Mouse (Mus musculus) forebrain, embryonic 16.5 days (tissue): Measurements from ENCODE around the gene Hnrnph1. TPM values are rescaled to one million over a fixed set of nuclear protein-coding genes. Genes with fewer than 3 reads are reported as not detected.

Experiments used
- ATAC-seq: fragments of 200-750 bp; cut with Nextera tagmentation; 2 replicates; pipeline ENCODE4 v1.8.0; 2017; ENCODE audit warnings: mild to moderate bottlenecking, moderate library complexity
- H3K27ac ChIP-seq: fragments of 300-500 bp; sonication (generic); 2 replicates; pipeline ENCODE4 v1.5.1; 2014; ENCODE audit warnings: low read length, control low read depth
- H3K27me3 ChIP-seq: fragments of 300-500 bp; sonication (generic); replicated peaks from 2 replicates; pipeline ENCODE4 v1.6.1; 2014; ENCODE audit warnings: low read length; ENCODE audit not compliant: control insufficient read depth, insufficient read depth
- H3K36me3 ChIP-seq: fragments of 300-500 bp; sonication (generic); 2 replicates; pipeline ENCODE4 v1.6.1; 2014; ENCODE audit not compliant: control insufficient read depth, insufficient read depth
- H3K4me1 ChIP-seq: fragments of 300-500 bp; sonication (generic); replicated peaks from 2 replicates; pipeline ENCODE4 v1.6.1; 2014; ENCODE audit warnings: low read length; ENCODE audit not compliant: control insufficient read depth, insufficient read depth
- H3K4me2 ChIP-seq: fragments of 300-500 bp; sonication (generic); 2 replicates; pipeline ENCODE4 v1.6.1; 2014; ENCODE audit warnings: mild to moderate bottlenecking, low read length, control low read depth
- H3K4me3 ChIP-seq: fragments of 300-500 bp; sonication (generic); replicated peaks from 2 replicates; pipeline ENCODE4 v1.5.1; 2014; ENCODE audit warnings: mild to moderate bottlenecking, low read length, control low read depth
- H3K9ac ChIP-seq: fragments of 300-500 bp; sonication (generic); replicated peaks from 2 replicates; pipeline ENCODE4 v1.6.1; 2014; ENCODE audit warnings: low read depth, low read length, control low read depth
- H3K9me3 ChIP-seq: fragments of 300-500 bp; sonication (generic); 2 replicates; pipeline ENCODE4 v1.6.1; 2016; ENCODE audit warnings: low read length; ENCODE audit not compliant: control insufficient read depth
- WGBS: fragments of 180-500 bp; shearing (Covaris S2); extraction: QIAGEN DNeasy Blood & Tissue Kit; methylation state at CpG from one replicate; pipeline ENCODE4 v1.1.7; 2014; 5-methylcytosine and 5-hydroxymethylcytosine counted together
- polyA plus RNA-seq: library from polyadenylated mRNA; unstranded; fragments of >200 nt; fragmentation: Nextera tagmentation; extraction: Ambion mirVana; gene quantifications from 2 replicates; pipeline ENCODE4 v1.2.1, GENCODE M21; 2015

Hnrnph1 gene
- polyA plus RNA-seq, 1 experiment from 2014 or later, result 660 TPM

DNA sequence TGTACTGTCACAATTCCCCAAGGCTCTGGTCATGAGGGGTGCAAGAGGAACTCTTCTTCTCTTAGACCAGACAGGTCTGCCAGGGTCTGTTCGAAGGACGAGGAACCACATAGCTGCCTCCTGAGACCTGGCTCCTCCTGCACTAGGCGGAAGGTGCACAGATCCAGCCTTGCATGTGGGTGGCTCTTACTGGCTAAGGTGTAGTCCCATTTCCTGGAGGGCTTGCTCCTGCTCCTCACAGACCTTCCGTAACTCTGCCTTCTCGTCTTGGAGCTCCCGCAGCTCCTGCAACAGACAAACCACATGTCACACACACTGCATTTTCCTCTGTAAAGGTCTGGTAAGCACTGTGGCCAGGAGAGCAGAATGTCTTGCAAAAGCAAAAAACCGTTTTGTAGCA, 17.9 kb downstream of the Hnrnph1 start:
- no peaks in the 10 kb centered on the region for H3K9me3 ChIP-seq
- H3K4me2 ChIP-seq, result no peak overlapping the region
- H3K4me3 ChIP-seq, result no peak overlapping the region
- H3K27ac ChIP-seq, result no peak overlapping the region
- no peak for ATAC-seq
- H3K4me1 ChIP-seq, result no peaks in the 10 kb centered on the region
- 91% methylated on average over 7 of the region's 7 CpGs for WGBS
- no peak overlapping the region for H3K9ac ChIP-seq
- H3K36me3 ChIP-seq, result peaks cover 23% of the 10 kb centered on the region
- H3K27me3 ChIP-seq, result no peaks in the 10 kb centered on the region

DNA sequence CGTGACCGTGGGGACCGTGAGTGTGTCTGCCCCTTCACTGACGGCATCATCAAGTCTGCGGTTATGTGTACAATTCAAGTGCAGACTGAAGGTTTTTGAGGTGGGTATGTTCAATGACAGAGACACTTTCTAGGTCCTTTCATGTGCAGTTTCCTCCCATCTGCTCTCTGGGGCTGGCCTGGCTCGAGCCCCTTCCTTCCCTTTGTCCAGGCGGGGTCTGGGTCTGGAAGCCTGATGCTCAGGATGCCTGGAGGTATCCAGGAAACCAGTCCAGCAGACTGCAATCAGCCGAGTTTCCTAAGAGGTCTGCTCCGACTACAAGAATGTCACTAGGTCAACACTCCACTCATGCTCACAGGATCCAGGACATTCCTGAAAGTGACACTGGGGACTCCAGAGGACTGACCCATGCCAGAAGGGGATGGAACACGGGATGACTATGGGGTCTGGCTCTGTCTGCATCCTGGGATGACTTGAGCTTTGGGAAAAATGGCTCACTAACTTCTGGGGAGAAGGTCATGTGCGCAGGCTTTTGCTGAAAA, 20.0 kb downstream of the Hnrnph1 start:
- Histone ChIP-seq H3K4me2 (no peak overlapping the region), H3K27ac (no peak overlapping the region), H3K4me3 (no peak overlapping the region), H3K4me1 (no peaks in the 10 kb centered on the region), H3K36me3 (peaks cover 22% of the 10 kb centered on the region), H3K9ac (no peak overlapping the region), H3K9me3 (no peaks in the 10 kb centered on the region), H3K27me3 (no peaks in the 10 kb centered on the region)
- WGBS, result 85% methylated on average over 11 of the region's 11 CpGs
- no peak for ATAC-seq

DNA sequence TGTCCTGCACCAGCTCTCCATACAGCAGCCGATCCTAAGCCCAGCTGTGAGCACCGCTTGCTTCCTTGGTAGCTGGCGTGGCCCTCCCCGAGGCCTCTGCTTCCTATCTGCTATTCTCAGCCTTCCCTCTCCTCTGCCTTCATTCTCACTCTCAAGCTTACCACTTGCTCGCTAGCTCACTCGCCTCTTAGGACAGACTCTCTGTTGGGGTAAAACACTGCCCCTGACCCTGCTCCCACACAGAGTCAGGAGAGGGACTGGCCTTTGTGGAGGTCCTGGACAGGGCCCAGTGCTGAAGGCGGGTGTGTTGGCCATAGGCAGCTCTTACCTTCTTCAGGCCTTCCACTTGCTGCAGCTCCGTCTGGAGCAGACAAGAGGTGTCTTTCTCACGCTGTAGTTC, 20.5 kb downstream of the Hnrnph1 start:
- no peak for ATAC-seq
- WGBS, result 80% methylated on average over 9 of the region's 9 CpGs
- peaks cover 22% of the 10 kb centered on the region for H3K36me3 ChIP-seq

DNA sequence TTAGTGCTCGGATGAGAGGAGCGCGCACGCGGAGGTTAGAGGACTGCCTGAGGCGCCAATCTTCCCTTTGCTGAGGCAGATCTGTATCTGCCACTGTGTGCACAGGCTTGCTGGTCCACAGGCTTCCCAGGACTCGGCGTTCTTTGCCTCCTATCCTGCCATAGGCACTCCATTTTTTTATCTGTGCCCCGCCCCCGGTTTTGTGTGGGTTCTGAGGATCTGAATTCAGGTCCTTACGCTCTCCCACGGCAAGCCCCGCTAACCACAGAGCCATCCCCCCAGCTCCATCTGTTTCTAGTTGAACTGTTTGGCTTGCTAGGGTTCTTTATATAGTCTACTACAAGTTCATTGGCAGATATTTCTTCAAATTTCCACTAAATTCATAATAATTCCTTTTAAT, 22.0 kb downstream of the Hnrnph1 start:
- 90% methylated on average over 13 of the region's 13 CpGs for WGBS
- no peaks in the 10 kb centered on the region for H3K9me3 ChIP-seq
- no peak overlapping the region for H3K27ac ChIP-seq
- H3K4me3 ChIP-seq, result no peak overlapping the region
- H3K36me3 ChIP-seq, result peaks cover 20% of the 10 kb centered on the region
- no peak overlapping the region for H3K4me2 ChIP-seq
- no peak for ATAC-seq
- H3K4me1 ChIP-seq, result no peaks in the 10 kb centered on the region
- H3K27me3 ChIP-seq, result no peaks in the 10 kb centered on the region
- no peak overlapping the region for H3K9ac ChIP-seq

More for the DNA sequence above, 20.5 kb downstream of the Hnrnph1 start:
- H3K27ac ChIP-seq, result no peak overlapping the region
- H3K4me3 ChIP-seq, result no peak overlapping the region
- no peak overlapping the region for H3K9ac ChIP-seq
- H3K4me1 ChIP-seq, result no peaks in the 10 kb centered on the region
- no peaks in the 10 kb centered on the region for H3K9me3 ChIP-seq
- H3K4me2 ChIP-seq, result no peak overlapping the region
- no peaks in the 10 kb centered on the region for H3K27me3 ChIP-seq

DNA sequence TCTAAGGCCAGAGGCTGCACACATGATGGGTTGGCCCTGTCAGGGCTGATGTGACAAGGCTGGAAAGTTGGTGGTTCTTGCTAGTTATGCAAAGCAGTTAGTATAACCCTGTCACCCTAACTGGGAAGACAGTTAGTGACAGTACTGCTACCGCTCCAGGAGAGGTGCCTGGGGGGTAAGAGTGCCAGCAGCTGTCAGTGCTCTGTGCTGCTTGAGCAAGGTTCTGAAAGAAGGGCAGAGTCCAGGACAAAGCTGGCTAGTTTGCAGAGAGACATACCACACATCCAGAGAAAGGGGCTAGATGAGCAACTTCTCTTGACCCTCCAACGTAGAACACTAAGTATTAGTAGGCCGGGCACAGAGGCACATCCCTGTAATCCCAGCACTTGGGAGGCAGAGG, 25.7 kb downstream of the Hnrnph1 start:
- WGBS, result 97% methylated on average over 3 of the region's 3 CpGs
- H3K36me3 ChIP-seq, result peaks cover 11% of the 10 kb centered on the region
- no peak overlapping the region for H3K9ac ChIP-seq
- no peak overlapping the region for H3K4me3 ChIP-seq
- H3K27me3 ChIP-seq, result no peaks in the 10 kb centered on the region
- no peak for ATAC-seq
- no peaks in the 10 kb centered on the region for H3K9me3 ChIP-seq
- no peak overlapping the region for H3K4me2 ChIP-seq
- no peak overlapping the region for H3K27ac ChIP-seq
- no peaks in the 10 kb centered on the region for H3K4me1 ChIP-seq

DNA sequence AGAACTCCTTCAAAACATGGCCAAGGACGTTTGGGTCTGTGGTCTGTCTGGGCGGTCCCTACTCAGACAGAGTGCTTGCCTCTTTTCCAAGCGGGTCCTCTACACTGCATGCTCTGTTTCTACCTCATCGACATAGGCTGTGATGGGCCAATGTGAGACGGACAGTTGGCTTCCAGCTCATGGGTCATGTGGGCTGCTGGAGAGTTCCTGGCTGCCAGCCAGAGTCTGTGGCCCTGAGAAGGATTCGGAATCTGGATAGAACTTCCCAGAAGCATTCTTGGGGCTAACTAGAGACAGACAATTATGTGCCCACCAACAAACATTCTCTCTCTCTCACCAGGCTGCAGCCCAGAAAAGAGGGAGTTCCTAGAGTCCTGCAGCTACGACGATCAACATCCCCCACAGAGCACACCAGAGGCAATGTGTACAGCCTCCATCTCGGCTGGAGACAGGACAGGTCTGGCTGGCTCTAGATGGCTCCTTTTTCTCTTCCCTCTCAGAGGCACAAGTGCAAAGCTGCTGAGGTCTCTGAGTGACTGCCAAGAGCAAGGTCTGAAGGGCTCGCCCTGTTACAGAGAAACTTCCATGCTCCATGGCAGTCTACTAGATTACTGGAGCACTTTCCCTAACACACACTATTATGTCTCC, 26.7 kb downstream of the Hnrnph1 start:
- H3K36me3 ChIP-seq, result peaks cover 11% of the 10 kb centered on the region
- 73% methylated on average over 10 of the region's 10 CpGs for WGBS
- no peak for ATAC-seq

DNA sequence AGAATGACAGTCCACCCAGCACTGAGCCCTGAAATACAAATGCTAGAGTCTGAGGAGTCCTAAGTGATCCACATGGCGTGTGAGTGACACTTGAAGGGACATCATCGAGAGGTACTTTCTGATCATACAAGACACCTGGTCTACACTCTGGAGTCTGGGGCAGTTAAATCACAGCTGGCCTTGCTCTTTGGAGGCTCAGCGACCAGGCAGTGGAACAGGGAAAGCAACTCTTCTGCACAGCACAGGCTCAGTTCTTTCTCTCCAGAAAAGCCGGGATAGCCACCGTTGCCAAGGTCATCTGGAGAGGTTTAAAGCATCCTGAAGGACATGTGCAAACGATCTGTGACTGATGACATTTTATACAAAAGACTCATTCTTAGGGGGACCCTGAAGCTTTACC, 30.4 kb downstream of the Hnrnph1 start:
- H3K9me3 ChIP-seq, result no peaks in the 10 kb centered on the region
- H3K36me3 ChIP-seq, result peaks cover 7% of the 10 kb centered on the region
- no peak overlapping the region for H3K27ac ChIP-seq
- no peaks in the 10 kb centered on the region for H3K27me3 ChIP-seq
- H3K4me3 ChIP-seq, result no peak overlapping the region
- H3K4me2 ChIP-seq, result no peak overlapping the region
- ATAC-seq, result no peak
- 81% methylated on average over 6 of the region's 6 CpGs for WGBS
- no peak overlapping the region for H3K9ac ChIP-seq
- no peaks in the 10 kb centered on the region for H3K4me1 ChIP-seq

More for the DNA sequence above, 26.7 kb downstream of the Hnrnph1 start:
- Histone ChIP-seq H3K27ac (no peak overlapping the region), H3K4me3 (no peak overlapping the region), H3K27me3 (no peaks in the 10 kb centered on the region), H3K9me3 (no peaks in the 10 kb centered on the region), H3K4me2 (no peak overlapping the region), H3K4me1 (no peaks in the 10 kb centered on the region), H3K9ac (no peak overlapping the region)

DNA sequence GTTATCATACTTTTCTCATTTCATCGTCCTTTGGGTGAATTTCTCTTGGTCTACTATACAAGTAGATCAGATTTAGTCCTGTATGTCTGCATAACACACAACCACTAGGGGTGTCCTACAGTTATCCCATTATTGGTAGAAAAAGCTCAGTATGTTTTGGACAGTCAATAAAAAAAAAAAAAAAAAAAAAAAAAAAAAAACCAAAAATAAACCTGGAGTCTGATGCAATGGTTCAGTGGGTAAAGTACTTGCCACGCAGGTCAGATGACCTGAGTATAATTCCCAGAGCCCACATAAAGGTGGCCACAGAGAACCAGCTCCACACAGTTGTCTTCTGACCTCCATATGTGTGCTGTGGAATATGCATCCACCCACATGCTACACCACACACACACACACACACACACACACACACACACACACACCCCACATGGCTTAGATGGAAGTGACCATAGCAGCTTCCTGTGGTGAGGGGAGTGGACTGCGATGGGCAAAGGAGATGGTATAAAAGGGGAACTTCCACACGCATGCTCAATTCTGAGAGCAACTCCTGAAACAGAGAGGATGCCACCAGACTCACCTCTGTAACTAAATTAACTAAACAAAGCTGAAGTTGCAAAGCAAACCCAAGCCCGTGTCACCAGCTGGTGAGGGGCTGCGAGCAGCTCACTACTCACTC, 38.9 kb downstream of the Hnrnph1 start:
- Histone ChIP-seq H3K36me3 (peaks cover 20% of the 10 kb centered on the region), H3K9me3 (no peaks in the 10 kb centered on the region), H3K4me3 (no peak overlapping the region), H3K4me1 (no peaks in the 10 kb centered on the region), H3K27ac (no peak overlapping the region), H3K4me2 (no peak overlapping the region), H3K9ac (no peak overlapping the region), H3K27me3 (no peaks in the 10 kb centered on the region)
- 93% methylated on average over 6 of the region's 6 CpGs for WGBS
- no peak for ATAC-seq

DNA sequence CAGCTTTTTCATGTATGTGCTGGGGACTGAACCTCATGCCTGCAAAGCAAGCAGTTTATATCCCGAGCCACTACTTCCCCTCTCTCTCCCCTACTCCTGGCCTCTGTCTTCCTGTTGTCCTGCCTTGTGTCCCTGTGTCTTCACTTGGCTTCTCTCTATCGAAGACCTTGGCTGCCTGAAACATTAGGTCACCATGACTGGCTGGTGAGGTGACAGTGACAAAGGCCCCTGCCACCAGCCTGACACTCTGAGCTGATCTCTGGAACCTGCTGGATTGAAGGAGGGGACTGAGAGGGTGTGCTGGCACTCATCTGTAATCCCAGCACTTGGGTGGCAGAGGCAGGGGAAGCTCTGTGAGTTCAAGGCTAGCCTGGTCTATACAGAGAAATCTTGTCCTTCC, 41.1 kb downstream of the Hnrnph1 start:
- H3K4me3 ChIP-seq, result no peak overlapping the region
- H3K27me3 ChIP-seq, result no peaks in the 10 kb centered on the region
- H3K36me3 ChIP-seq, result peaks cover 18% of the 10 kb centered on the region
- no peaks in the 10 kb centered on the region for H3K9me3 ChIP-seq
- ATAC-seq, result no peak
- no peak overlapping the region for H3K27ac ChIP-seq
- no peaks in the 10 kb centered on the region; the same call in 1 of the 2 replicates for H3K4me1 ChIP-seq
- WGBS, result 73% methylated on average over 2 of the region's 2 CpGs
- no peak overlapping the region for H3K4me2 ChIP-seq
- H3K9ac ChIP-seq, result no peak overlapping the region
